Mouse (Mus musculus): ENCODE data around the gene Sorcs2. TPM values are rescaled to one million over a fixed set of nuclear protein-coding genes. Genes with fewer than 3 reads are reported as not detected.

Sorcs2 gene
- polyA plus RNA-seq, 1 experiment = 2.5 TPM

DNA sequence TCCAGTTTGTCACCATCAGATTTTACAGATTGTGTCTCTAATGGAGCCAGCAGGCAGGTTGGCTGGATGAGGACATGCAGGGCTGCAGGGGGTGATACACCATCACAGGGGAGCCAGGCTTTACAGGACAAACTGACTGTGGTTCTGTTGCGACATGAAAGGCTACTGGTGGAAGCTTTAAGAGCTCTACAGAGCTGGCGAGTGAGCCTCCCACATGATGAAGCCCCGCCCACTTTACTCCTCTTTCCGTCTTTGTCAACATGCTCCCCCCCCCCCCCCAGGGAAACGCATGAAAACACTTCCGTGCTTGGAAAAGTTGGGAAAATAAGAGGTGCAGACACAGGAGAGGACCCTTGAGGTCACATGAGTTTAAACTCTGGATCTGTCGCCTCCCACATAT is 219.7 kb downstream of the Sorcs2 start:
- no peak for TF ChIP-seq POLR2A (IDR thresholded peaks at IDR 0.05; ENCODE audit: borderline replicate concordance, control insufficient read depth, low read depth, low read length)
- TF ChIP-seq CTCF (IDR thresholded peaks at IDR 0.05; ENCODE audit: control insufficient read depth, insufficient read depth, low read length) = no peak
- 63% methylated on average over 7 of the region's 7 CpGs for WGBS

DNA sequence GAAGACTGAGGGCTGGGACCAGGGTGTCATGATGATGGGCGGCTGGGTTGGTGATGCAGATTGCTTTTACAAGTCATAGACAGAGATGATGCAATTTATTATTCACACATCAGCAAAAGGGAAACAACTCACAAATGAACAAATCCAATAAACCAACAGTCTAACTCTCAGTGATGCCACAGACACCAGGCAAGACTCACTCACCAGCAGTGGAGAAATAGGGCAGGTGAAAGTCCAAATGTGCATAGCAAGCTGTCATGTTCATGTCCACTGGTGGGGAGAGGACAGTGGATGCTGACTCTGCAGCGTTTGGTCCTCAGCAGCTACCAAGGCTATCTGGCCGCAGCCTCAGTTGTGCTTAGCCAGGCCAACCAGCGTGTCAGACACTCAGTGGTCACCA is 221.1 kb downstream of the Sorcs2 start:
- WGBS = 79% methylated on average over 4 of the region's 4 CpGs
- H3K4me1 ChIP-seq (ENCODE audit: control insufficient read depth, insufficient read depth, low read length) = no peaks in the 10 kb centered on the region
- TF ChIP-seq POLR2A (IDR thresholded peaks at IDR 0.05; ENCODE audit: borderline replicate concordance, control insufficient read depth, low read depth, low read length) = no peak
- no peak overlapping the region for H3K27ac ChIP-seq (ENCODE audit: control insufficient read depth, insufficient read depth, low read depth, low read length, poor library complexity)
- no peak overlapping the region for H3K4me3 ChIP-seq (replicated peaks; ENCODE audit: control insufficient read depth, low read depth, low read length)

More for the DNA sequence above, 219.7 kb downstream of the Sorcs2 start:
- H3K4me1 ChIP-seq (ENCODE audit: control insufficient read depth, insufficient read depth, low read length) = no peaks in the 10 kb centered on the region
- H3K4me3 ChIP-seq (replicated peaks; ENCODE audit: control insufficient read depth, low read depth, low read length) = no peak overlapping the region
- no peak overlapping the region for H3K27ac ChIP-seq (ENCODE audit: control insufficient read depth, insufficient read depth, low read depth, low read length, poor library complexity)

DNA sequence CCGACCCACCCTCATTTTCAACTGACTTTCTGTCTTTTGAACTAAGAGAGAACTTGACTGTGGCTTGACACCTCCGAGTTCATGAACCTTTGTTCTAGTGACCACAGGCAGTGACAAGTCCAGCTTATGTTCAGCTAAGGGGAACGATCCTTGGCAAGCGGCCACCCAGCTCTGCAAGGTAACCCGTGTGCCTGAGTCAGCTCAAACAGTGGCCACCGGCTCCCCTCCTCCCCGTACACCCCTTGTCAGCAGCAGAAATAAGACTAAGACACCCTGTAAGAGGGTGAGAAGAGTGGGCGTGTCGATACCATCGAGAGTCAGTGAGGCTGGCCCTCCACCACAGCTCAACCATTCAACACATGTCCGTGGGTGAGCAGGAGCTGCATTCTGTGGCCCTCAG is 221.5 kb downstream of the Sorcs2 start:
- Histone ChIP-seq H3K27ac (ENCODE audit: control insufficient read depth, insufficient read depth, low read depth, low read length, poor library complexity) (no peak overlapping the region), H3K4me1 (ENCODE audit: control insufficient read depth, insufficient read depth, low read length) (no peaks in the 10 kb centered on the region), H3K4me3 (replicated peaks; ENCODE audit: control insufficient read depth, low read depth, low read length) (no peak overlapping the region)
- TF ChIP-seq POLR2A (IDR thresholded peaks at IDR 0.05; ENCODE audit: borderline replicate concordance, control insufficient read depth, low read depth, low read length) (no peak), CTCF (IDR thresholded peaks at IDR 0.05; ENCODE audit: control insufficient read depth, insufficient read depth, low read length) (no peak)
- WGBS = 67% methylated on average over 11 of the region's 11 CpGs

DNA sequence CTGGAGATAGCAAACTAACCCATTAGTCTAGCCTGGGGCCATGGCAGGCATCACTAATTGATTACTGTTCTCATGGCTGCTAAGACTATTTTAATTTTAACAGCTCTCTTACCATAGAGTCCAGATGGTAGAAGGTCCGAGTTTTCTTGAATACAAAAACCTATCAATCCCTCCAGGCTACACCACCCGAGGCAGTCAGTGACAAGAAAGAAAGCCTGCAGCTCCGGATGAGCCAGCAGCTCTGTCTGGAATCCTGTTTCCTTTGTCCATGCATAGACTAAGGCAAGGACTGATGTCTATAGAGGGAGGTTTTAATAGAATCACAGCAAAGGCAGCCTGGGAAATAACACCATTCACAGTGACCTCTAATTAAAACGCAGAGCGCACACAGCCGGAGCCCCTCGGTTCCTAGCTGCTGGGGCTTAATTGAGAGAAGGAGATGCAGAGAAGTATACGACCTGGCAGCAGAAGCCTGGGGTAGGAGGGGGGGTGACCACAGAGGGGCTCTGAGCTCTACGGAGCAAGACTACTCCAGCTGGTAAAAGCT is 223.3 kb downstream of the Sorcs2 start:
- Histone ChIP-seq H3K4me3 (replicated peaks; ENCODE audit: control insufficient read depth, low read depth, low read length) (no peak overlapping the region), H3K4me1 (ENCODE audit: control insufficient read depth, insufficient read depth, low read length) (no peaks in the 10 kb centered on the region), H3K27ac (ENCODE audit: control insufficient read depth, insufficient read depth, low read depth, low read length, poor library complexity) (no peak overlapping the region)
- no peak for TF ChIP-seq CTCF (IDR thresholded peaks at IDR 0.05; ENCODE audit: control insufficient read depth, insufficient read depth, low read length)
- no peak for TF ChIP-seq POLR2A (IDR thresholded peaks at IDR 0.05; ENCODE audit: borderline replicate concordance, control insufficient read depth, low read depth, low read length)
- 80% methylated on average over 9 of the region's 9 CpGs for WGBS

DNA sequence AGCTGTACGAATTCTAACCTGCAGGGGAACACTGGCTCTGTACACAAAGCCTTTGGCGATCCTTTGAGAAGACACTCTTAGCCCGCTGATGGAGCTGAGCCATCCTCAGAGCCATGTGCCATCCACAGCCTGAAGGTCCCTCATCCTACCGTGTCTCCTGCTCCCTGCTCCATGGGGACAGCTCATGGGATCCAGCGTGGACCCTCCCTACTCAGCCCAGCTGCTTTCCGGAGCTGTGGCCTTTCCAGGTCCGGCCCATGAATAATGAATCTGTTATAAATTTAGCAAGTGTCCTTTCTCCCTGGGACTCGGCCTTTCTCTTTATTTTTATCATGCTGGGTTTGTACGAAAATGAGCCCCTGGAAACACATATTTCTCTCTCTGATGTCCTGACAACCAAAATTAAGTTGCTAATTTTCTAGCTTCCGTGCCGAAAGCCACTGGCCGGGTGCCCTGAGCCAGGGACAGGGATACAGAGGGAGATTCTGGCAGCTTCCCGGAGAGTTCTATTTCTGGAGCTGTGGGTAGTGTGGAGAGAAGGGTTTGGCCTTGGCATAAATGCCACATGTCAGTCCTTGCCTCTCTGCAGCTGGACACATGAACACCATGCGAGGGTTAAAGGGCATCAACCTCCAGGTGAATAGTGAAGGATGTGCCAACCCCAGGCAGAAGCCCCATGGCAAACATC is 228.8 kb downstream of the Sorcs2 start:
- 85% methylated on average over 14 of the region's 14 CpGs for WGBS
- TF ChIP-seq CTCF (IDR thresholded peaks at IDR 0.05; ENCODE audit: control insufficient read depth, insufficient read depth, low read length) (no peak), POLR2A (IDR thresholded peaks at IDR 0.05; ENCODE audit: borderline replicate concordance, control insufficient read depth, low read depth, low read length) (no peak)
- H3K27ac ChIP-seq (ENCODE audit: control insufficient read depth, insufficient read depth, low read depth, low read length, poor library complexity) = no peak overlapping the region
- H3K4me1 ChIP-seq (ENCODE audit: control insufficient read depth, insufficient read depth, low read length) = no peaks in the 10 kb centered on the region
- H3K4me3 ChIP-seq (replicated peaks; ENCODE audit: control insufficient read depth, low read depth, low read length) = no peak overlapping the region

DNA sequence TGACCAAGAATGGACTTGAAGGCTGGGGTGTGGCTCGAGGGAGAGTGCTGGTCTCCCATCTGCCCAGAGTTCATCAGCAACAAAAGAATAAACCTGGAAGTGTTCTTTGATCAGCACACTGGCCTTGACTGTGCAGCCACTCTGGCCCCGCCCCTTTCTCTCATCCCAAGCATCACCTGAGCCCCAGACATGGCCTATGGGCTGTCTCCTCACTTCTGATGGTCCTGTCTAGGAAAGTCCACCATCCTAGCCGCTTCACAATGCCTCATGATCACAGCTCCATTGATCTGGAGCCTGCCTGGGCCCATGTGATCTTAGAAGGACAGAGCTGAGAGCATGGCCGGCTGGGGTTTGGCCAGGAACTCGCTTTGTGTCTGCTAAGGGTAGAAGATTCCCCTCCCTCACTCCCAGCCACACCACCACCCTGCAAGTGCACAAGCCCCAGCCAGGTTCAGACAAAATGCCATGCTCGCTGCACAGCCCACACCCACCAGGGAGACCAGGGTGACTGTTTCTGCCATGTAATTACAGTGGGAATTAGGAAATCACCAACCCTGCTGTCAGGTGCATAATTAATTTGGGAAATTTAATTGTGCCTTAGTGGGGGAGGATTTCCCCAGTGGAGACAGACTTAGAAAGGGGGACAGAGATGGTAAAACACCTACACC is 231.5 kb downstream of the Sorcs2 start:
- Histone ChIP-seq H3K27ac (ENCODE audit: control insufficient read depth, insufficient read depth, low read depth, low read length, poor library complexity) (no peak overlapping the region), H3K4me3 (replicated peaks; ENCODE audit: control insufficient read depth, low read depth, low read length) (no peak overlapping the region), H3K4me1 (ENCODE audit: control insufficient read depth, insufficient read depth, low read length) (no peaks in the 10 kb centered on the region)
- WGBS = 65% methylated on average over 6 of the region's 6 CpGs
- TF ChIP-seq CTCF (IDR thresholded peaks at IDR 0.05; ENCODE audit: control insufficient read depth, insufficient read depth, low read length) = no peak
- no peak for TF ChIP-seq POLR2A (IDR thresholded peaks at IDR 0.05; ENCODE audit: borderline replicate concordance, control insufficient read depth, low read depth, low read length)

DNA sequence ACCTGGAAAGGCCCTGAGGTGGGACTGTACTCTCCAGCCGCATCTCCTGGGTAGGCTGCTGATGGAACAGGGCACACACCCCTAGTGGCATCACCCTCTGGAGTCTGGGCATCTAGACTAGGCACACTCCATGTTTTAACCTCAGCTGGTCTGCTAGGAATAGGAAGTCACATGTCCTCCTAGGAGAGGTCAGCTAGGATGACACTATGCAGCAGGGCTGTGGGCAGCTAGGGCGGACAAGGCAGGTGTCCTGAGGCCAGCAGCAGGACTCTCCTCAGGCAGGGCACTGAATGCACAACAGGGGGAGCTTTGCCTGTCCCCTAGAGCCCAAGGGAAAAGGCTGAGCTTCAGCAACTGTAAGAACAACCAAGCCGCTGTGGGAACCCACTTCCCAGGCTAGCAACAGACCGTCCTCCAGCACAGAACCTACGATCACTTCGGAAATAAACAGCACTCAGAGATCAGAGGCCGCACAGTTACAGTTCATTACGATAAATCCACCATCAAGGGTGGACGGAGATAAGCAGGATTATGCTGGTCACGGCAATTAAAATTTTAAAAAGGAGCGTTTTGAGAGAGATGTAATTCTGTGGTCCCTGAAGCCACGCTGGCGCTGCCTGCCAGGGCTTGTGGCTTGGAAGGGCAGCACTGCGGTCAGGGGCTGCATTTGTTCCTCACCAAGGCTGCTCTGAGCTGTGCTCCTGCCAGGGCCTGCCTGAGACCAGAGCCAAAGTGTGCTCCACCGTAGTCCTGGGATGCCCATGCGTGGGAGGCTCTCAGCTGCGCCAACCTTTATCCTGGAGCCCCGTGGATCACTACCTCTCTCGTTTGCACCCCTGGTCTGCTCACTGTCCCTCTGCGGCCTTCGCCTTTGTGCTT is 232.3 kb downstream of the Sorcs2 start:
- TF ChIP-seq CTCF (IDR thresholded peaks at IDR 0.05; ENCODE audit: control insufficient read depth, insufficient read depth, low read length) (no peak), POLR2A (IDR thresholded peaks at IDR 0.05; ENCODE audit: borderline replicate concordance, control insufficient read depth, low read depth, low read length) (no peak)
- WGBS = 80% methylated on average over 21 of the region's 21 CpGs

More for the DNA sequence above, 232.3 kb downstream of the Sorcs2 start:
- Histone ChIP-seq H3K4me3 (replicated peaks; ENCODE audit: control insufficient read depth, low read depth, low read length) (no peak overlapping the region), H3K27ac (ENCODE audit: control insufficient read depth, insufficient read depth, low read depth, low read length, poor library complexity) (no peak overlapping the region), H3K4me1 (ENCODE audit: control insufficient read depth, insufficient read depth, low read length) (no peaks in the 10 kb centered on the region)
